Mouse (Mus musculus) intestine, embryonic 15.5 days (tissue): ENCODE measurements around the gene Mrpl24. TPM values are rescaled to one million over a fixed set of nuclear protein-coding genes. Genes with fewer than 3 reads are reported as not detected.
"Not testable (repeated sequence)": the region's sequence is repeated elsewhere in the genome, so short reads cannot be mapped to it uniquely, and the experiment has no call there.

Experiments used
- ATAC-seq: fragments of 200-750 bp; cut with Nextera tagmentation; 2 replicates; pipeline ENCODE4 v1.8.0; 2017; ENCODE audit warnings: moderate TSS enrichment, moderate library complexity
- H3K27ac ChIP-seq: fragments of 300-500 bp; sonication (generic); 2 replicates; pipeline ENCODE4 v1.5.1; 2015; ENCODE audit warnings: mild to moderate bottlenecking, inconsistent platforms
- H3K27me3 ChIP-seq: fragments of 300-500 bp; sonication (generic); replicated peaks from 2 replicates; pipeline ENCODE4 v1.6.1; 2015; ENCODE audit warnings: inconsistent platforms
- H3K36me3 ChIP-seq: fragments of 300-500 bp; sonication (generic); 2 replicates; pipeline ENCODE4 v1.6.1; 2015; ENCODE audit warnings: inconsistent platforms
- H3K4me1 ChIP-seq: fragments of 300-500 bp; sonication (generic); replicated peaks from 2 replicates; pipeline ENCODE4 v1.6.1; 2015; ENCODE audit warnings: inconsistent platforms
- H3K4me2 ChIP-seq: fragments of 300-500 bp; sonication (generic); replicated peaks from 2 replicates; pipeline ENCODE4 v1.6.1; 2015; ENCODE audit warnings: mild to moderate bottlenecking, inconsistent platforms
- H3K4me3 ChIP-seq: fragments of 300-500 bp; sonication (generic); replicated peaks from 2 replicates; pipeline ENCODE4 v1.5.1; 2015; ENCODE audit warnings: inconsistent platforms
- H3K9ac ChIP-seq: fragments of 300-500 bp; sonication (generic); 2 replicates; pipeline ENCODE4 v1.6.1; 2015; ENCODE audit warnings: inconsistent platforms
- H3K9me3 ChIP-seq: fragments of 300-500 bp; sonication (generic); 2 replicates; pipeline ENCODE4 v1.6.1; 2016; ENCODE audit warnings: inconsistent platforms
- WGBS: fragments of 180-500 bp; shearing (Covaris S2); methylation state at CpG from one replicate; pipeline ENCODE4 v1.1.7; 2015; 5-methylcytosine and 5-hydroxymethylcytosine counted together
- polyA plus RNA-seq: library from polyadenylated mRNA; unstranded; fragments of >200 nt; fragmentation: Nextera tagmentation; extraction: Ambion mirVana; gene quantifications from 2 replicates; pipeline ENCODE4 v1.2.1, GENCODE M21; 2015

Gene Mrpl24
- polyA plus RNA-seq, 1 experiment from 2014 or later, result 74.2 TPM

DNA sequence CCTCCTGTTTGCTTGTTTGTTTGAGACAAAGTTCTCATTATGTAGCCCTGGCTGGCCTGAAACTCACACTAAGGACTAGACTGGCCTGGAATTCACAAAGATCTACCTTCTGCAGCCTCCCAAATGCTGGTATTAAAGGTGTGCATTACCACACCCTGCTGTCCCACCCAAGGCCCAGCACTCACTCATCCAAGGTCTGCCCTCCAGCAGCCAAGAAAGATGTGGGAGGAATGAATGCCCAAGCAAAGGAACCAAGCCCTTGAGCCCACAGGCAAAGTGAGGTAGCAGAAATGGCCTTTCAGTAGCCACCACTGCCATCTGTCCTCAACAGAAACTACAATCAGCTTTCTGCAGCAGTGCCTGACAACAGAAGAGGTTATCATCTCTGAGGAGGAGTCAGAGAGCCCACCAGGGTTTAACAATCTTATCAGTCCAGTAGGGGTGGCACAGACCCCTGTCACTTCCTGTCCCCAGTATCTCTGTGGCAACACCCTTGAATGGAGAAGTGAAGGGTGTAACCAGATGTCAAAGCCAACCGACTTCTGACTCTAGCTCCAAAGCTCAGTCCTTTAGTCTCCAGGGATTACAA lies 18.2 kb upstream of the Mrpl24 start:
- Histone ChIP-seq H3K27ac (no peak overlapping the region), H3K4me3 (no peak overlapping the region), H3K4me1 (no peaks in the 10 kb centered on the region), H3K9me3 (no peaks in the 10 kb centered on the region), H3K27me3 (no peaks in the 10 kb centered on the region), H3K4me2 (no peak overlapping the region), H3K9ac (no peak overlapping the region), H3K36me3 (no peaks in the 10 kb centered on the region)
- no peak for ATAC-seq
- WGBS, result 27% methylated on average over 1 of the region's 1 CpGs

DNA sequence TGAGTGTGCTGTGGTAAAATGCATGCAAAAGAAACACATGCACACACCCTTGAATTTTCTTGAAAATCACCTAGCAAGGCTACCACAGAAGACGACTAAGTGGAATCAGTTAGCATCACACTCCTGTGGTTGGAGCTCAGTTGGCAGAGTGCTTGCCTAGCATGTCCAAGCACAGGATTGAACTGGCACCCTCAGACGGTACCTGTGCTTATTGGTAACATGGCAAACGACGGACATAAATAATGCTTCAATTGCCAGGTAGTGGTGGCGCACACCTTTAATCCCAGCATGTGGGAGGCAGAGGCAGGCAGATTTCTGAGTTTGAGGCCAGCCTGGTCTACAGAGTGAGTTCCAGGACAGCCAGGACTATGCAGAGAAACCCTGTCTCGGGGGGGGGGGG lies 17.3 kb upstream of the Mrpl24 start:
- H3K9ac ChIP-seq, H3K4me3 ChIP-seq, H3K36me3 ChIP-seq, H3K4me1 ChIP-seq, H3K27me3 ChIP-seq, ATAC-seq, H3K4me2 ChIP-seq, H3K27ac ChIP-seq, H3K9me3 ChIP-seq: not testable (repeated sequence)
- WGBS, result 76% methylated on average over 6 of the region's 6 CpGs

DNA sequence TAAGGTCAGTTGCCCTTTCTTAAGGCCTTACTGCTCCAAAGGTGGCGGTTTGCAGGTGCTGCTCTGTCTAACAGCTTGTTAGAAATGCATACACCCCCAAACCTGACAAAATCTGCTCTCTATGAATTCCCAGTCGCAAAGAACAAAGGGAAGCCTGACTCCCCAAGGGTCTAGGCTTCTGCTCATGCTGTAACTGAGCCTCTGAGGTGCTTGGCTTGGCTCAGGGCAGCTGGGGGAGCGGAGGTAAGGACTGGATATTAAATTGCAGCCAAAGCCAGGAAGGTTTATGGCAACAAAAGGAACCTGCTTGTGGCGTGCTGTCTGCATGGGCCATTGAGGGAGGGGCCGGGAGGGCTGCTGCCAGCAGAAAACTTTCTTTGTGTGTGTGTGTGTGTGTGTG lies 15.5 kb upstream of the Mrpl24 start:
- Histone ChIP-seq H3K4me2 (no peak overlapping the region), H3K27me3 (no peaks in the 10 kb centered on the region), H3K9ac (no peak overlapping the region), H3K27ac (no peak overlapping the region), H3K4me3 (no peak overlapping the region), H3K36me3 (no peaks in the 10 kb centered on the region), H3K9me3 (no peaks in the 10 kb centered on the region), H3K4me1 (peaks cover 13% of the 10 kb centered on the region)
- ATAC-seq, result no peak
- 58% methylated on average over 5 of the region's 5 CpGs for WGBS

DNA sequence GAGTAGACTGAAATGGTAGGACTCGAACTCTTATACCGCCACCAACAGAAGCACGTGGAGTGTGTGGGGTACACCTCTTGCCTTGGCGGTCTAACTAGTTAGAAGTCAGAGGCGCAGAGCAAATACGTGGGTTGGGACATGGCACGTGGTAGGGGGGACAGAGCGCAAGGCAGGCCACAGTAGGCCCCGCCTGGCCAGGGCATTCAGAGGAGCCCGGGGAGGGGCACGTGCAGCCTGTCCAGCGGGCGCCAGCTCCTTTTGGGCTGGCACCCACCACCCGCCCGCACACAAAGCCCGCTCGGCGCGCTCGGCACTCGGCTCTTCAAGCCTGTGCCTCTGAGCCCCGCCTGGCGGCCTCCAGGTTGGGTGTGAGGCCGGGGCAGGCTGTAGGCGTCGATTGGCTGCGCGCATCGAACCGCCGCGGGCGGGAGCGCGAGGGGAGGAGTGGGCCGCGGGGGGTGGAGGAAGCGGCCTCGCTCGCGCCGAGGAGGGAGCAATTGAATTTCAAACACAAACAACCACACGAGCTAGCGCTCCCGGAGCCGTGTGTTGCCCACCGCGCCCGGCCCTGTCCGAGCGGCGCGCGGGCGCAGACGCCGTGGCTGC lies 13.3 kb upstream of the Mrpl24 start, which contains the start of gene Hdgf:
TSS of gene Hdgf (plus strand) at position 442 of the 606 bp plus-strand sequence.
- H3K4me2 ChIP-seq, result peak within 1 kb of the TSS; percentile 80
- under 1% methylated on average over 57 of the region's 57 CpGs for WGBS
- no peaks in the 10 kb centered on the region for H3K9me3 ChIP-seq
- H3K4me1 ChIP-seq, result peaks cover 34% of the 10 kb centered on the region
- H3K4me3 ChIP-seq, result peak within 1 kb of the TSS; percentile 83
- peak within 1 kb of the TSS; percentile 88 for H3K9ac ChIP-seq
- no peaks in the 10 kb centered on the region for H3K27me3 ChIP-seq
- peak; percentile 91 for ATAC-seq
- peak within 1 kb of the TSS; percentile 97 for H3K27ac ChIP-seq
- no peaks in the 10 kb centered on the region for H3K36me3 ChIP-seq

DNA sequence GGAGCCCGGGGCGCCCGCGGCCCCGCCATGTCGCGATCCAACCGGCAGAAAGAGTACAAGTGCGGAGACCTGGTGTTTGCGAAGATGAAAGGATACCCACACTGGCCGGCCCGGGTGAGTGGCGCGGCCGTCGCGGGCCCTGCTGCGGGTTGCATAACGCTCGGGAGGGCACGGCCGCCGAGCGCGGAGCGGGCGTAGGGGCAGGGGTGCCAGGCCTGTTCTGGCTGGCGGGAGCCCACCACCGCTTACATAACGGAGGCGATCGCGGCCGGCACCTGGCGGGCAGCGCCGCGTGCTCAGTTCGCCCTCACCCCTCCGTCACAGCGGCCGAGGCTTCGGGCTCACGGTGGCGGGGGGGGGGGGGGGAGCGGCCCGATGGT lies 12.7 kb upstream of the Mrpl24 start:
- whole genome bisulfite sequencing, result 0% methylated on average over 39 of the region's 47 CpGs
- peaks cover 38% of the 10 kb centered on the region for H3K4me1 ChIP-seq
- H3K36me3 ChIP-seq, result no peaks in the 10 kb centered on the region
- H3K27ac ChIP-seq, result peak overlapping the region; percentile 97
- H3K4me3 ChIP-seq, result peak overlapping the region; percentile 83
- ATAC-seq, result peak; percentile 5; the same call in 1 of the 2 replicates
- no peaks in the 10 kb centered on the region for H3K27me3 ChIP-seq
- H3K4me2 ChIP-seq, result peak overlapping the region; percentile 80
- H3K9me3 ChIP-seq, result no peaks in the 10 kb centered on the region
- peak overlapping the region; percentile 88 for H3K9ac ChIP-seq

DNA sequence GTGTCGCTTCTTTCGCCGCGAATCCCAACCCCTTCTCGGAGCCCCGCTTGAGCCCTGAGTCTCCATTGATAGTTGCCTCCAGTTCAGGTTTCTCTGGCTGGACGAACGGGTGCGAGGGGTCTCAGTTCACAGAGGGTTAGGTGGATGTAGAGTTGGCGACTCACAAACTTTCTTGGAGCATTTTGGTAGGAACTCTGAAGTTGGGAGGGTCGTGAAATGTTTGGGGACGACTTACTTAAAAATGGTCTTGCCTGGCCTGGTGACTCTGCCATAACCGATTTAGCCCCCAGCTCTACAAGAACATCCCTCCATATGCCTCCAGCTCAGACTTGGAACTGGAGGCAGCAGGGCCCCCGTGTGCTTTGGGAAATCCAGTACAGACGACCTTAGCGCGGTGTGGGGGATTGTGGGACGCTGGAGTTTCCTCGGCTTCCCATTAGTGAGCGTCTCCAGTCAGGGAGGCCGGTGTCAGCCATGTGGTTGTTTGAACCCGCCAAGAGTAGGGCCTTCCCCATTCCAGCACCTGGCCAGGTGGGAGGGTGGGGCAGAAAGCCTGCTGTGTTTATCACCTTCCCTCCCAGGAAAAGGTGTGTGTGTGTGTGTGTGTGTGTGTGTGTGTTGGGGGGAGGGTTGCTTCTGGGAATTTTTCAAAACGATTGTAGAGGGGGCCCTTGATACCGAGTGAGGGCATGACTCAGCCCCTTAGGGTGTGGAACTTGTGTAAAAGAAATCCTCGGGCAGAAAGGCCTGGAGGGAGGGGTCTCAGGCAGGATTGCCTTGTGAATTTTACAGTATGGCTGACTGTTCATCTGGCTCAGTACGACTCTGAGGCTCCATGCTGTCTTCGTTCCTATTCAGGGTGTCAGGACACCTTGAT lies 12.1 kb upstream of the Mrpl24 start:
- Histone ChIP-seq H3K4me2 (peak overlapping the region; percentile 80), H3K27me3 (no peaks in the 10 kb centered on the region), H3K4me1 (peaks cover 38% of the 10 kb centered on the region), H3K4me3 (peak overlapping the region; percentile 83), H3K27ac (peak overlapping the region; percentile 97), H3K9ac (peak overlapping the region; percentile 88), H3K36me3 (no peaks in the 10 kb centered on the region), H3K9me3 (no peaks in the 10 kb centered on the region)
- WGBS, result under 1% methylated on average over 27 of the region's 27 CpGs
- ATAC-seq, result peak; percentile 52

DNA sequence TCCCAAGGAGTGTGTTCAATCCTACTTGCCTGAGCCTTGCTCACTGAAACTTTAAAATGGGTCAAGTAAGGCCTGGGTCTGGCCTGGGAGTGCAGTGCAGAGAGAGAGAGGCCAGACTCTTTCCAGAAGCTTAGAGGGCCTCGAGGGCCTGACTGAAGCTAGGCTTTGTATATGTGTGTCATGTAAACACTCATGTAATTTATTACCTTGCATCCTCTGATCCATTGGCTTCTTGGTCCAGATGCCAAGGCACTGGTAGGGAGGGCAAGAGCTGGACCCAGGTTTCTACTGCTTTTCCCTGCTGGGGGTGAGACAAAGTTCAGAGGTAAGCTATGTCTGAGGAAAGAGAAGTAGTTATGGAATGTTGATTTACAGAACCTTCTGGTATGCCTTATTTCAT lies 11.4 kb upstream of the Mrpl24 start:
- ATAC-seq, result no peak
- peaks cover 38% of the 10 kb centered on the region for H3K4me1 ChIP-seq
- H3K9me3 ChIP-seq, result no peaks in the 10 kb centered on the region
- peak overlapping the region; percentile 97 for H3K27ac ChIP-seq
- H3K4me2 ChIP-seq, result peak overlapping the region; percentile 80
- H3K4me3 ChIP-seq, result peak overlapping the region; percentile 83
- WGBS, result 2% methylated on average over 1 of the region's 1 CpGs
- no peaks in the 10 kb centered on the region for H3K27me3 ChIP-seq
- H3K36me3 ChIP-seq, result no peaks in the 10 kb centered on the region
- peak overlapping the region; percentile 88 for H3K9ac ChIP-seq

DNA sequence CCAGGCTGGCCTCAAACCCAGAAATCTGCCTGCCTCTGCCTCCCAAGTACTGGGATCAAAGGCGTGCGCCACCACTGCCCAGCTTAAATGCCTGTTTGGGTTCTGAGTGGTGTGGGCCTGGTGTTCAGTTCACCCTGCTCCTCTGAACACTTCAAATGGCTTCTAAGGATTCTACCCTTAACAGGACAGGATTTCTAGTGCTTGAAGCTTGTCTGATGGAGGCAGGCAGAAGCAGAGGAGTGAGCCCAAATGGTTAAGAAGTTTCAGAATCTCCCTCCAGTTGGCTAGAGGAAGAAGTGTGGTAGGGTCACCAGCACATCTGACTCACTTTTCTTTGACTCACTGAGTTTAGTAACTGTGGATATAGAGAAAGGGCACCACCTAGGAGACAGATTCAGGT lies 9.9 kb upstream of the Mrpl24 start:
- ATAC-seq, result no peak
- Histone ChIP-seq H3K36me3 (peaks cover 13% of the 10 kb centered on the region), H3K4me1 (peaks cover 38% of the 10 kb centered on the region), H3K4me3 (no peak overlapping the region), H3K9me3 (no peaks in the 10 kb centered on the region), H3K4me2 (peak overlapping the region; percentile 80), H3K9ac (peak overlapping the region; percentile 32; the same call in 1 of the 2 replicates), H3K27me3 (no peaks in the 10 kb centered on the region), H3K27ac (peak overlapping the region; percentile 90)
- WGBS, result 73% methylated on average over 2 of the region's 2 CpGs

DNA sequence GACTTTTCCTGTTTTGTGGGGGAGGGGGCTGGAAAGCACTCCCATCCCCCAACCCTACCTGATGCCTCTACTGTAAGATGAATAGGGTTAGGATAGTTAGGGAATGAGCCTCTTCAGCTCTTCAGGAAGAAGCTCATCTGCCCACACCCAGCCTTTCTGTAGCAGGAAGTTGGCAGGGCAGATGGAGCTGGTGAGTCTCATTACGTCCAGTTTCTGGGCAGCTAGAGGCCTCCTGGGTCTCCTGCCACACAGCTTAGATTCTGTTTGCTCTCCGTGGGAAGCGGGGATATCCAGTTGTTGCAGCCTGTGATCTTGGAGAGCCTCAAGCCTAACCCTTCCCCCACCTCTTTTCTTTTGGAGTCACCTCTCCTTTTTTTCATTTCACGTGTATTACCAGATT lies 9.4 kb upstream of the Mrpl24 start:
- H3K4me3 ChIP-seq, result peak overlapping the region; percentile 36
- 3% methylated on average over 4 of the region's 4 CpGs for WGBS
- no peaks in the 10 kb centered on the region for H3K27me3 ChIP-seq
- peaks cover 38% of the 10 kb centered on the region for H3K4me1 ChIP-seq
- ATAC-seq, result no peak
- H3K4me2 ChIP-seq, result peak overlapping the region; percentile 80
- peak overlapping the region; percentile 32 for H3K9ac ChIP-seq
- H3K9me3 ChIP-seq, result no peaks in the 10 kb centered on the region
- H3K36me3 ChIP-seq, result peaks cover 17% of the 10 kb centered on the region
- H3K27ac ChIP-seq, result peak overlapping the region; percentile 90

DNA sequence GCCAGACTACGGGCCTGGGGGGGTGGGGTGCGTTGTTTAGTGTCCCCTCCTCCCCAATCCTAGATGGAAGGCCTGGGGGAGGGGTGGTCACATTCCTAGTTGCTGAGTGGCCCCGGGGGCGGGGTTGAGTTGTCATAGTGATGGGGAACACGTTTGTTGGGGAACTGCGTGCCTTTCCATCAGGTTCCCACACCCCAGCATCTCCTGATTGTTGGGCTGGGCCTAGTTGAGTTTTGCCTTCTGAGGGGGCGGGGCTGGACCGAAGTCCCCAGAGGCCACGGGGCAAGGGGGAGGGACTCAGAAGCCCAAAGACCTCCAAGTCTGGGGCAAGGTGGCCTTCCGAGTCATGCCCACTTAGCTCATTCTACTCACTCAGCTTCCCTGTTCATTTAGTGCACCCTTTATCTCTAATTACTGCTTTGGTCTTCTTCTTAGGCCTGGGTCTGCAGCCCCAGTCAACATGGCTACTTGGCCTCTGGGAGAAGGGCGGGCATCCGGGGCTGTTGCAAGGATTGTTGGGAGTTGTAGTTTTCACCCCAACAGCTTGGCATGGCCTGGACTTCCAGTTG lies 8.6 kb upstream of the Mrpl24 start:
- H3K9me3 ChIP-seq, result no peaks in the 10 kb centered on the region
- H3K27me3 ChIP-seq, result no peaks in the 10 kb centered on the region
- peak overlapping the region; percentile 80 for H3K4me2 ChIP-seq
- 8% methylated on average over 12 of the region's 12 CpGs for WGBS
- peak overlapping the region; percentile 90 for H3K27ac ChIP-seq
- H3K9ac ChIP-seq, result peak overlapping the region; percentile 32
- H3K4me1 ChIP-seq, result peaks cover 38% of the 10 kb centered on the region
- H3K36me3 ChIP-seq, result peaks cover 20% of the 10 kb centered on the region
- peak; percentile 70 for ATAC-seq
- H3K4me3 ChIP-seq, result peak overlapping the region; percentile 36

DNA sequence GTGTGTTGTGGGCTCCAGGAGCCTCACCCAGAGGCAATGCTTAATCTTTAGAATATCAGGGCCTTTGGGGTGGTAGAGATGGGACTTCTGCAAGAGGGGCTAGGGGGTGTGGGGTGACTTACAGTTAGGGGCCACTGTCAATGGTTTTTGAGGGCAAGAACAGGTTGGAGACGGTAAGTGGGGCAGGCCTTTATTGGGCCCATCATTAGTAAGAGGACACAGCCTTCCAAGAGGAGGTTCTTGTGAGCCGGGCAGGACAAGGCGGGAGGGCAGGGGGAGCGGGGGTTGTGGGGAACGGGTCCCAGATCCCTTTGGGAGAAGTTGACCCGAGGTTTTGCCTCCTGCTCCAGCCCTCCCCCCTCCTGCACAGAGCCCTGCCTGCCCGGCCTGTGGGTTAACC lies 5.8 kb upstream of the Mrpl24 start:
- Histone ChIP-seq H3K36me3 (peaks cover 24% of the 10 kb centered on the region), H3K4me3 (no peak overlapping the region), H3K9ac (no peak overlapping the region), H3K9me3 (no peaks in the 10 kb centered on the region), H3K4me1 (peaks cover 28% of the 10 kb centered on the region), H3K4me2 (no peak overlapping the region), H3K27me3 (no peaks in the 10 kb centered on the region), H3K27ac (no peak overlapping the region)
- WGBS, result 75% methylated on average over 7 of the region's 7 CpGs
- ATAC-seq, result no peak

DNA sequence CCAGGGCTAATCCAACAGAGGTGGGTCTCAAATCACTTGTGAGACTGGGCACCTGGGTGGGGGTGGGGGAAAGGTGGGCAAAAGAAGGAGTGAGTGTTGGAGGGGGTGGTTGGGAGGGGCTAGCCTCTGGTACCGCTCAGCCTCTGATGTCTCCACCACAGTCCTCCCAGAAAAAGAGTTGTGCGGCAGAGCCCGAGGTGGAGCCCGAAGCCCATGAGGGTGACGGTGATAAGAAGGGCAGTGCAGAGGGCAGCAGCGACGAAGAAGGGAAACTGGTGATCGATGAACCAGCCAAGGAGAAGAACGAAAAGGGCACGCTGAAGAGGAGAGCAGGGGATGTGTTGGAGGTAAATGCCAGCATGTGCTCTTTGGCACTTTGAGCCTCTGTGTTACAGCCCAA lies 5.4 kb upstream of the Mrpl24 start:
- no peak overlapping the region for H3K9ac ChIP-seq
- H3K27ac ChIP-seq, result no peak overlapping the region
- no peak for ATAC-seq
- H3K9me3 ChIP-seq, result no peaks in the 10 kb centered on the region
- H3K27me3 ChIP-seq, result no peaks in the 10 kb centered on the region
- H3K4me3 ChIP-seq, result no peak overlapping the region
- 93% methylated on average over 10 of the region's 10 CpGs for WGBS
- no peak overlapping the region for H3K4me2 ChIP-seq
- peaks cover 24% of the 10 kb centered on the region for H3K4me1 ChIP-seq
- H3K36me3 ChIP-seq, result peaks cover 24% of the 10 kb centered on the region
